Mouse (Mus musculus): Measurements from ENCODE around the gene Gm19668. TPM values are rescaled to one million over a fixed set of nuclear protein-coding genes. Genes with fewer than 3 reads are reported as not detected.

The Gm19668 gene
- polyA plus RNA-seq (2014; fragmentation: Nextera tagmentation; extraction: Ambion mirVana) = not detected in 2 replicates

GRCm38 (mm10) chr10:77798921-77799508, at the start of gene Gm19668:
Gene Gm19668, minus strand, starts transcription at chr10:77799133.
- DNase-seq (ENCODE audit: low spot score) = no peak
- no peak within 1 kb of the TSS for H3K9ac ChIP-seq (ENCODE audit: low read depth, low read length)
- ATAC-seq (replicated peaks; ENCODE audit: low FRiP score) = no peak
- H3K4me1 ChIP-seq (replicated peaks; ENCODE audit: control insufficient read depth, insufficient read depth, low read length) = no peaks in the 10 kb centered on the region
- H3K4me3 ChIP-seq (ENCODE audit: low read depth, low read length) = no peak within 1 kb of the TSS
- H3K27ac ChIP-seq (ENCODE audit: low read depth, low read length) = no peak within 1 kb of the TSS
- H3K4me2 ChIP-seq = no peak within 1 kb of the TSS
- no peaks in the 10 kb centered on the region for H3K36me3 ChIP-seq (ENCODE audit: control insufficient read depth, insufficient read depth, low read length)
- H3K9me3 ChIP-seq (ENCODE audit: control insufficient read depth, low read length) = no peaks in the 10 kb centered on the region
- H3K27me3 ChIP-seq (replicated peaks; ENCODE audit: control insufficient read depth, insufficient read depth, low read length) = no peaks in the 10 kb centered on the region
- WGBS = 64% methylated on average over 8 of the region's 8 CpGs

DNA sequence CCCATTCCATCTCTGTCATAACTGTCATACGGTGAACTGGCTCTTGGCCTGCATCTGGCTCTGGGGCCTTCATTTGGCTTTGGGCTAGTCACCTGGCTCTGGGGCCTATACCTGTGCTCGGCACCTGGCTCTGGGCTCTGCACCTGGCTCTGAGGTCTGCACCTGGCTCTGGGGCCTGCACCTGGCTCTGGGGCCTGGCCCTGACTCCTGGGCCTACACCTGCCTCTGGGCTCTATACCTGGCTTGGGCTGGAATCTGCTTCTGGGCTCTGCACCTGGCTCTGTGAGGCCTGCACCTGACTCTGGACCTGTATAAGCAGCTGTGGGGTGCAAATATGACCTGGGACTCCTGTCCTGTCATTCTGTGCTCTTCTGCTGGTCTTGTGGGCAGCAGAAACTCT, 48.6 kb upstream of the Gm19668 start:
- DNase-seq (ENCODE audit: low spot score) (no peak), ATAC-seq (replicated peaks; ENCODE audit: low FRiP score) (no peak)
- Histone ChIP-seq H3K27me3 (replicated peaks; ENCODE audit: control insufficient read depth, insufficient read depth, low read length) (no peaks in the 10 kb centered on the region), H3K4me1 (replicated peaks; ENCODE audit: control insufficient read depth, insufficient read depth, low read length) (no peaks in the 10 kb centered on the region), H3K4me3 (ENCODE audit: low read depth, low read length) (no peak overlapping the region), H3K36me3 (ENCODE audit: control insufficient read depth, insufficient read depth, low read length) (no peaks in the 10 kb centered on the region), H3K9ac (ENCODE audit: low read depth, low read length) (no peak overlapping the region), H3K4me2 (no peak overlapping the region), H3K27ac (ENCODE audit: low read depth, low read length) (no peak overlapping the region), H3K9me3 (ENCODE audit: control insufficient read depth, low read length) (no peaks in the 10 kb centered on the region)
- 68% methylated on average over 2 of the region's 2 CpGs for WGBS

DNA sequence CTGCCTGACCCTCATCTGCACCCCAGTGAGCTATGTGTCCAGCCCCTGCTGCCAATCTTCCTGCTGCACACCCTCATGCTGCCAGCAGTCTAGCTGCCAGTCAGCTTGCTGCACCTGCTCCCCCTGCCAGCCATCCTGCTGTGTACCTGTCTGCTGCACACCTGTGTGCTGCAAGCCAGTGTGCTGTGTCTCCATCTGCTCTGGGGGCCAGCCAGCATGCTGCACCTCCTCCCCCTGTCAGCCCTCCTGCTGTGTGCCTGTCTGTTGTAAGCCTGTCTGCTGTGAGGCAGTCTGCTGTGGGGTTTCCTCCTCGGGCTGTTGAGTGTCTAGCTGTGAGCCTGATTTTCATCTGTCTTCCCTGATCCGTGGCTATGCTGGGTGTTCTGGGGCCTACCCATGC, 48.0 kb upstream of the Gm19668 start:
- Histone ChIP-seq H3K36me3 (ENCODE audit: control insufficient read depth, insufficient read depth, low read length) (no peaks in the 10 kb centered on the region), H3K9me3 (ENCODE audit: control insufficient read depth, low read length) (no peaks in the 10 kb centered on the region), H3K4me3 (ENCODE audit: low read depth, low read length) (no peak overlapping the region), H3K9ac (ENCODE audit: low read depth, low read length) (no peak overlapping the region), H3K27me3 (replicated peaks; ENCODE audit: control insufficient read depth, insufficient read depth, low read length) (no peaks in the 10 kb centered on the region), H3K27ac (ENCODE audit: low read depth, low read length) (no peak overlapping the region), H3K4me1 (replicated peaks; ENCODE audit: control insufficient read depth, insufficient read depth, low read length) (no peaks in the 10 kb centered on the region), H3K4me2 (no peak overlapping the region)
- DNase-seq (ENCODE audit: low spot score) (no peak), ATAC-seq (replicated peaks; ENCODE audit: low FRiP score) (no peak)
- 26% methylated on average over 2 of the region's 2 CpGs for WGBS

DNA sequence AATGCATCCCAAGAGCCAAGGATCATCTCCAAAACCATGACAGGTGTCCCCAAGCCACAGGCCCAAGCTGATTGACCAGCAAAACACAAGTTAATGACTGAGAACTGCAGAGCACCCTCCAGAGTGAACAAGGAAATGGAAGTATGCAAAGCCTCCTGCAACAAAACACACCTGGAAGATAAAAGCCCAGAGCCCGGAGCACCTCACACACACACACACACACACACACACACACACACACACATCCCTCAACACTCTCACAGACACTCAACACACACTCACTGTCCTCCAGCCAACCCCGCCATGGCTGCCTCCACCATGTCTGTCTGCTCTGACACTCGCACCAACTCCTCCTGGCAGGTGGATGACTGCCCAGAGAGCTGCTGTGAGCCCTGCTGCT, 47.6 kb upstream of the Gm19668 start, which contains the start of gene Gm36176:
Gene Gm36176, plus strand, starts transcription at position 301 of the 400 bp plus-strand sequence.
- no peak for DNase-seq (ENCODE audit: low spot score)
- 50% methylated on average over 3 of the region's 3 CpGs for WGBS
- H3K9me3 ChIP-seq (ENCODE audit: control insufficient read depth, low read length) = no peaks in the 10 kb centered on the region

GRCm38 (mm10) chr10:77839006-77839405, 40.1 kb upstream of the Gm19668 start:
- Histone ChIP-seq H3K27me3 (replicated peaks; ENCODE audit: control insufficient read depth, insufficient read depth, low read length) (no peaks in the 10 kb centered on the region), H3K27ac (ENCODE audit: low read depth, low read length) (no peak overlapping the region), H3K9ac (ENCODE audit: low read depth, low read length) (no peak overlapping the region), H3K4me1 (replicated peaks; ENCODE audit: control insufficient read depth, insufficient read depth, low read length) (no peaks in the 10 kb centered on the region), H3K4me2 (no peak overlapping the region), H3K4me3 (ENCODE audit: low read depth, low read length) (no peak overlapping the region), H3K9me3 (ENCODE audit: control insufficient read depth, low read length) (no peaks in the 10 kb centered on the region), H3K36me3 (ENCODE audit: control insufficient read depth, insufficient read depth, low read length) (no peaks in the 10 kb centered on the region)
- WGBS = 68% methylated on average over 6 of the region's 6 CpGs
- DNase-seq (ENCODE audit: low spot score) (no peak), ATAC-seq (replicated peaks; ENCODE audit: low FRiP score) (no peak)

More for the DNA sequence above, 47.6 kb upstream of the Gm19668 start, which contains the start of gene Gm36176:
- ATAC-seq (replicated peaks; ENCODE audit: low FRiP score) = no peak
- no peak within 1 kb of the TSS for H3K9ac ChIP-seq (ENCODE audit: low read depth, low read length)
- H3K4me1 ChIP-seq (replicated peaks; ENCODE audit: control insufficient read depth, insufficient read depth, low read length) = no peaks in the 10 kb centered on the region
- H3K27ac ChIP-seq (ENCODE audit: low read depth, low read length) = no peak within 1 kb of the TSS
- no peak within 1 kb of the TSS for H3K4me2 ChIP-seq
- H3K36me3 ChIP-seq (ENCODE audit: control insufficient read depth, insufficient read depth, low read length) = no peaks in the 10 kb centered on the region
- no peaks in the 10 kb centered on the region for H3K27me3 ChIP-seq (replicated peaks; ENCODE audit: control insufficient read depth, insufficient read depth, low read length)
- H3K4me3 ChIP-seq (ENCODE audit: low read depth, low read length) = no peak within 1 kb of the TSS

- H3K36me3 ChIP-seq (ENCODE audit: control insufficient read depth, insufficient read depth, low read length) = no peaks in the 10 kb centered on the region
- H3K4me2 ChIP-seq = no peak within 1 kb of the TSS
- DNase-seq (ENCODE audit: low spot score) (no peak), ATAC-seq (replicated peaks; ENCODE audit: low FRiP score) (no peak)
- 65% methylated on average over 9 of the region's 9 CpGs for WGBS
- no peaks in the 10 kb centered on the region for H3K4me1 ChIP-seq (replicated peaks; ENCODE audit: control insufficient read depth, insufficient read depth, low read length)
- H3K27ac ChIP-seq (ENCODE audit: low read depth, low read length) = no peak within 1 kb of the TSS
- H3K9me3 ChIP-seq (ENCODE audit: control insufficient read depth, low read length) = no peaks in the 10 kb centered on the region
- H3K27me3 ChIP-seq (replicated peaks; ENCODE audit: control insufficient read depth, insufficient read depth, low read length) = no peaks in the 10 kb centered on the region
- H3K9ac ChIP-seq (ENCODE audit: low read depth, low read length) = no peak within 1 kb of the TSS
- no peak within 1 kb of the TSS for H3K4me3 ChIP-seq (ENCODE audit: low read depth, low read length)
Observed at GRCm38 (mm10) chr10:77835647-77836046, 36.7 kb upstream of the Gm19668 start, which contains the start of gene Krtap10-10. Gene Krtap10-10, plus strand, starts transcription at chr10:77835947.

- H3K36me3 ChIP-seq (ENCODE audit: control insufficient read depth, insufficient read depth, low read length) = no peaks in the 10 kb centered on the region
- DNase-seq (ENCODE audit: low spot score) (no peak), ATAC-seq (replicated peaks; ENCODE audit: low FRiP score) (no peak)
- WGBS = 63% methylated on average over 6 of the region's 6 CpGs
- no peaks in the 10 kb centered on the region for H3K4me1 ChIP-seq (replicated peaks; ENCODE audit: control insufficient read depth, insufficient read depth, low read length)
- H3K9me3 ChIP-seq (ENCODE audit: control insufficient read depth, low read length) = no peaks in the 10 kb centered on the region
- no peak within 1 kb of the TSS for H3K9ac ChIP-seq (ENCODE audit: low read depth, low read length)
- no peak within 1 kb of the TSS for H3K4me3 ChIP-seq (ENCODE audit: low read depth, low read length)
- no peaks in the 10 kb centered on the region for H3K27me3 ChIP-seq (replicated peaks; ENCODE audit: control insufficient read depth, insufficient read depth, low read length)
- no peak within 1 kb of the TSS for H3K27ac ChIP-seq (ENCODE audit: low read depth, low read length)
- no peak within 1 kb of the TSS for H3K4me2 ChIP-seq
Observed at GRCm38 (mm10) chr10:77826951-77827350, 28.0 kb upstream of the Gm19668 start, which contains the start of gene Krtap10-4. Gene Krtap10-4, minus strand, starts transcription at chr10:77827095.

GRCm38 (mm10) chr10:77819203-77819602, 20.3 kb upstream of the Gm19668 start:
- no peak overlapping the region for H3K4me3 ChIP-seq (ENCODE audit: low read depth, low read length)
- 53% methylated on average over 4 of the region's 4 CpGs for WGBS
- DNase-seq (ENCODE audit: low spot score) (no peak), ATAC-seq (replicated peaks; ENCODE audit: low FRiP score) (no peak)
- H3K9me3 ChIP-seq (ENCODE audit: control insufficient read depth, low read length) = no peaks in the 10 kb centered on the region
- H3K27ac ChIP-seq (ENCODE audit: low read depth, low read length) = no peak overlapping the region
- no peaks in the 10 kb centered on the region for H3K36me3 ChIP-seq (ENCODE audit: control insufficient read depth, insufficient read depth, low read length)
- H3K9ac ChIP-seq (ENCODE audit: low read depth, low read length) = no peak overlapping the region
- H3K4me1 ChIP-seq (replicated peaks; ENCODE audit: control insufficient read depth, insufficient read depth, low read length) = no peaks in the 10 kb centered on the region
- no peaks in the 10 kb centered on the region for H3K27me3 ChIP-seq (replicated peaks; ENCODE audit: control insufficient read depth, insufficient read depth, low read length)
- no peak overlapping the region for H3K4me2 ChIP-seq

DNA sequence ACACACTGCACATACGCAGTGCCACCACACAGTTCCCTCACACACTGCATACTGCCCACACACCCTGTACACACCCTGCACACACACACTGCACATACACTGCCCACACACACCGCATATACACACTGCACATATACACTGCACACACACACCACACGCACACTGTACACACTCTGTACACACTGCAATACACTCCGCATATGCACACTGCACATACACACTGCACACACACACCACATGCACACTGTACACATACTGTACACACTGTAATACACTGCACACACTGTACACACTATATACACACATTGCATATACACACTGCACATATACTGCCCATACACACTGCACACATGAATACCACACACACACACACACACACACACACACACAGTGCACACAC, 19.6 kb upstream of the Gm19668 start:
- H3K4me3 ChIP-seq (ENCODE audit: low read depth, low read length) = no peak overlapping the region
- H3K4me1 ChIP-seq (replicated peaks; ENCODE audit: control insufficient read depth, insufficient read depth, low read length) = no peaks in the 10 kb centered on the region
- 83% methylated on average over 4 of the region's 4 CpGs for WGBS
- H3K9ac ChIP-seq (ENCODE audit: low read depth, low read length) = no peak overlapping the region
- no peaks in the 10 kb centered on the region for H3K9me3 ChIP-seq (ENCODE audit: control insufficient read depth, low read length)
- H3K27ac ChIP-seq (ENCODE audit: low read depth, low read length) = no peak overlapping the region
- H3K4me2 ChIP-seq = no peak overlapping the region
- ATAC-seq (replicated peaks; ENCODE audit: low FRiP score) = no peak
- no peak for DNase-seq (ENCODE audit: low spot score)
- H3K36me3 ChIP-seq (ENCODE audit: control insufficient read depth, insufficient read depth, low read length) = no peaks in the 10 kb centered on the region
- H3K27me3 ChIP-seq (replicated peaks; ENCODE audit: control insufficient read depth, insufficient read depth, low read length) = no peaks in the 10 kb centered on the region
